Mouse (Mus musculus): ENCODE measurements around the gene Glod5. TPM values are rescaled to one million over a fixed set of nuclear protein-coding genes. Genes with fewer than 3 reads are reported as not detected.
"Not testable (repeated sequence)": the region's sequence is repeated elsewhere in the genome, so short reads cannot be mapped to it uniquely, and the experiment has no call there.

Gene Glod5
- total RNA-seq (2021) = under 1 TPM; 0.75 to 0.94 TPM
- long read RNA-seq, experiment 1 = 0 reads
- long read RNA-seq, experiment 2 = 0 reads

GRCm38 (mm10) chrX:8018286-8018685 lies at the start of gene Glod5:
Glod5 (minus strand) TSS chrX:8018492.
- Histone ChIP-seq H3K4me3 (no peak within 1 kb of the TSS), H3K27ac (no peak within 1 kb of the TSS)
- intact Hi-C loops (cut with DNase I) = loop anchor here (5.0 kb wide), 1 partner anchor 101 kb away; the partner anchor contains the start of gene Pcsk1n
- TF ChIP-seq CTCF (IDR thresholded peaks at IDR 0.05) = no peak
- no peak for DNase-seq (ENCODE audit: extremely low spot score in 1 of 2, low spot score in 2 of 2)

- H3K27ac ChIP-seq; intact Hi-C loops (cut with DNase I); H3K4me3 ChIP-seq; DNase-seq (ENCODE audit: extremely low spot score in 1 of 2, low spot score in 2 of 2): not testable (repeated sequence)
Measured at GRCm38 (mm10) chrX:8051044-8051781, 32.9 kb upstream of the Glod5 start.

- intact Hi-C loops (cut with DNase I) = no loop called here
- DNase-seq (ENCODE audit: extremely low spot score in 1 of 2, low spot score in 2 of 2) = no peak
Measured at GRCm38 (mm10) chrX:8033009-8033408, 14.7 kb upstream of the Glod5 start.

GRCm38 (mm10) chrX:8026811-8027210 lies 8.5 kb upstream of the Glod5 start:
- TF ChIP-seq CTCF (IDR thresholded peaks at IDR 0.05) = no peak
- Histone ChIP-seq H3K4me3 (no peak overlapping the region), H3K27ac (no peak overlapping the region)
- intact Hi-C loops (cut with DNase I) = no loop called here
- no peak for DNase-seq (ENCODE audit: extremely low spot score in 1 of 2, low spot score in 2 of 2)

More at GRCm38 (mm10) chrX:8033009-8033408, 14.7 kb upstream of the Glod5 start:
- no peak for TF ChIP-seq CTCF (IDR thresholded peaks at IDR 0.05)
- no peak overlapping the region for H3K27ac ChIP-seq
- no peak overlapping the region for H3K4me3 ChIP-seq

GRCm38 (mm10) chrX:8024795-8025194 lies 6.5 kb upstream of the Glod5 start:
- H3K4me3 ChIP-seq = no peak overlapping the region
- no peak overlapping the region for H3K27ac ChIP-seq
- TF ChIP-seq CTCF (IDR thresholded peaks at IDR 0.05) = no peak; the same call in 1 of the 2 replicates
- no peak for DNase-seq (ENCODE audit: extremely low spot score in 1 of 2, low spot score in 2 of 2)
- intact Hi-C loops (cut with DNase I) = no loop called here

- no peak for DNase-seq (ENCODE audit: extremely low spot score in 1 of 2, low spot score in 2 of 2)
- intact Hi-C loops (cut with DNase I) = no loop called here
- Histone ChIP-seq H3K4me3 (no peak overlapping the region), H3K27ac (no peak overlapping the region)
- peak; percentile 32 for TF ChIP-seq CTCF (IDR thresholded peaks at IDR 0.05)
Measured at GRCm38 (mm10) chrX:8020111-8020778, 2.0 kb upstream of the Glod5 start.

- Histone ChIP-seq H3K4me3 (no peak overlapping the region), H3K27ac (no peak overlapping the region)
- peak; percentile 9 to 22 for DNase-seq (ENCODE audit: extremely low spot score in 1 of 2, low spot score in 2 of 2)
- intact Hi-C loops (cut with DNase I) = loop anchor here (5.0 kb wide), 1 partner anchor 100 kb away; the partner anchor contains the start of gene Pcsk1n
- TF ChIP-seq CTCF (IDR thresholded peaks at IDR 0.05) = peak; percentile 71
Measured at GRCm38 (mm10) chrX:8017142-8017541, 1.1 kb downstream of the Glod5 start.

GRCm38 (mm10) chrX:8015675-8016074 lies 2.6 kb downstream of the Glod5 start:
- not testable (repeated sequence) for H3K4me3 ChIP-seq; DNase-seq (ENCODE audit: extremely low spot score in 1 of 2, low spot score in 2 of 2); H3K27ac ChIP-seq
- intact Hi-C loops (cut with DNase I) = loop anchor here (5.0 kb wide), 1 partner anchor 98 kb away; the partner anchor contains the start of gene Pcsk1n

GRCm38 (mm10) chrX:8013569-8014314 lies 4.5 kb downstream of the Glod5 start:
- no peak for TF ChIP-seq CTCF (IDR thresholded peaks at IDR 0.05)
- no peak for DNase-seq (ENCODE audit: extremely low spot score in 1 of 2, low spot score in 2 of 2)
- Histone ChIP-seq H3K4me3 (no peak overlapping the region), H3K27ac (no peak overlapping the region)
- intact Hi-C loops (cut with DNase I) = no loop called here

- H3K4me3 ChIP-seq = no peak overlapping the region
- DNase-seq (ENCODE audit: extremely low spot score in 1 of 2, low spot score in 2 of 2) = no peak
- TF ChIP-seq CTCF (IDR thresholded peaks at IDR 0.05) = no peak
- no peak overlapping the region for H3K27ac ChIP-seq
- intact Hi-C loops (cut with DNase I) = no loop called here
Measured at GRCm38 (mm10) chrX:8013157-8013556, 5.1 kb downstream of the Glod5 start.

GRCm38 (mm10) chrX:8009356-8009755 lies 8.9 kb downstream of the Glod5 start:
- not testable (repeated sequence) for DNase-seq (ENCODE audit: extremely low spot score in 1 of 2, low spot score in 2 of 2); H3K4me3 ChIP-seq; H3K27ac ChIP-seq
- intact Hi-C loops (cut with DNase I) = loop anchor here (10.0 kb wide), 1 partner anchor 55 kb away; no protein-coding TSS in a partner anchor

GRCm38 (mm10) chrX:8008543-8008942 lies 9.7 kb downstream of the Glod5 start:
- no peak for DNase-seq (ENCODE audit: extremely low spot score in 1 of 2, low spot score in 2 of 2)
- Histone ChIP-seq H3K4me3 (no peak overlapping the region), H3K27ac (no peak overlapping the region)
- TF ChIP-seq CTCF (IDR thresholded peaks at IDR 0.05) = no peak
- intact Hi-C loops (cut with DNase I) = loop anchor here (10.0 kb wide), 1 partner anchor 54 kb away; no protein-coding TSS in a partner anchor
